Comparison of ENCODE assay signal across 8 mouse cellular contexts in the genomic region with DNA sequence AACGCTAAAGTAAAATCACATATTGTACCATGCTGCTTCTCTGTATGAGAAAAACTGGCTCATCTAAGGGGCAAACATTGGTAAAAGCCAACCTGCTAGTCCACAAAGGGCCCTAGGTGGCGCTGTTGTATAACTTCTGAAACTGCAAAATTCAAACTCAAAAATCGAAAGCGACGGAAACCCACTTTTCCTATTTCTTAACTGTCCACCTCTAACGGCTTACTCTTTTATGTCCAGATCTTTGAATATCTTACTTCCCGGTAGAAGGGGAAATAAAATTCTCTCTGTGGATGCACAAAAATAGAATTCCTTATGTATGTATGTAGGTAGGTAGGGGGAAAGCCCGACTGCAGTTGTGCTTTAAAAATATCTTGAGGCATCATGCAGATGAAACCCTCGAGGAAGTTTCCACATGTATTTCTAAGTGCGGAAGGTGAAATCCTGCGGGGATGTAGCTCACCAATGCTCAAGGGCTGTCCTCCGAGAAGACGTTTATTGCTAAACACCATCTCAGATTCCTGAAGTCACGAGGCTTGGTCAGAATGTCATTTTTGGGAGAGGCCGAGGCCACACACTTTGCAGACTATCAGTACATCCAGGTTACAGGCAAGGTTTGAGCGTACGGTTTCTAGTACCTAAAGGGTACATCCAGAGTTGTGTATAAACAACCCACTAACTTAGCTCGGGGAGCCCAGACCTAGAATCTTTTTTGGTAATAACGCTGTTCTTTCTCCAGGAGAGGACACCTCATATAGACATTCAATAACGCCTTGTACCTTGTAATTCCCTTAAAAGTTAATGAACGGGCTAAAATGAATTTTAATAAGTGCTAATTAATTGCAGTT.
DNase-seq lines count a peak whose midpoint lies in the region; ATAC-seq lines count a peak whose summit lies in the region.

No protein-coding gene starts in this region.

- peak; percentile 52 for ATAC-seq in inflammation-experienced regulatory T-cells, adult 6 months
- ATAC-seq in megakaryocyte progenitor cell, adult 5-6 weeks (replicated peaks; ENCODE audit: poor library complexity), result peak; percentile 84

- peak; percentile 36 to 84 for DNase-seq in heart, adult 18-20 months
- no peak for DNase-seq in heart, adult 11 months
- DNase-seq in cerebellum, postnatal 25 days, result peak; percentile 79 to 88
- peak; percentile 53 for DNase-seq in gastrocnemius, adult 18-20 months (ENCODE audit: low spot score)
- DNase-seq in left cerebral cortex, postnatal 10 days (ENCODE audit: extremely low spot score in 1 of 2, low spot score in 2 of 2), result peak; percentile 72 to 86
- DNase-seq in right cerebral cortex, postnatal 4 days, result peak; percentile 93

- intact Hi-C loops in left cerebral cortex, postnatal 10 days (cut with DNase I), result loop anchor here (10.0 kb wide), 1 partner anchor 771 kb away; no protein-coding TSS in a partner anchor
